Mouse (Mus musculus): ENCODE measurements around the gene Fxr2. TPM values are rescaled to one million over a fixed set of nuclear protein-coding genes. Genes with fewer than 3 reads are reported as not detected.
A peak's percentile ranks its signal among the peaks of the same experiment; 100 is the strongest.
"Not testable (repeated sequence)": the region's sequence is repeated elsewhere in the genome, so short reads cannot be mapped to it uniquely, and the experiment has no call there.

Gene Fxr2
- polyA plus RNA-seq, 1 experiment = 29.2 TPM

DNA sequence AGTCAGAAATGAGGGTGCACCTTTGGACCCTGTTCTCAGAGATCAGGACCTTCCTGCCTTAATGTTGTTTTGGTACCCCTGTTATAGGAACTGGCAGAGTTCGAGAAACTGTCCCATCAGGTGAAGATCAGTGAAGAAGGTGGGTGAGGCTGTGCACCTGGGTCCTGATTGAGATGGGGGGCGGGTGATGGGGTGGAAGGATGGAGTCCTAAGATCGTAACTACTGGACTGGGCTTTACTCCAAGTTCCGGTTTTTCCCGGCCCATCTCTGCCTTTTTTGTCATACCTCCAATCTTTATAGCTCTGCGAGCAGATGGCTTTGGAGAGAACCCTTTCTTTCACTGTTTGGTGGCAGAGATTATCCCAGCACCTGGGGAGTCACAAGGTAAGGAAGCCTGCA is 10.4 kb upstream of the Fxr2 start:
- Histone ChIP-seq H3K4me3 (ENCODE audit: low read depth, low read length) (peak overlapping the region; percentile 67), H3K36me3 (ENCODE audit: control insufficient read depth, insufficient read depth, low read length) (no peaks in the 10 kb centered on the region), H3K27me3 (ENCODE audit: control insufficient read depth, insufficient read depth, low read length) (no peaks in the 10 kb centered on the region), H3K4me1 (ENCODE audit: control insufficient read depth, insufficient read depth, insufficient read length, low read length) (peaks cover 12% of the 10 kb centered on the region), H3K27ac (ENCODE audit: insufficient read depth, low read depth, low read length) (no peak overlapping the region)
- WGBS = 12% methylated on average over 6 of the region's 6 CpGs
- TF ChIP-seq POLR2A (IDR thresholded peaks at IDR 0.05; ENCODE audit: low read depth, low read length) = no peak
- TF ChIP-seq CTCF (IDR thresholded peaks at IDR 0.05; ENCODE audit: extremely low read depth, insufficient read length, insufficient replicate concordance, low read depth, low read length) = no peak

DNA sequence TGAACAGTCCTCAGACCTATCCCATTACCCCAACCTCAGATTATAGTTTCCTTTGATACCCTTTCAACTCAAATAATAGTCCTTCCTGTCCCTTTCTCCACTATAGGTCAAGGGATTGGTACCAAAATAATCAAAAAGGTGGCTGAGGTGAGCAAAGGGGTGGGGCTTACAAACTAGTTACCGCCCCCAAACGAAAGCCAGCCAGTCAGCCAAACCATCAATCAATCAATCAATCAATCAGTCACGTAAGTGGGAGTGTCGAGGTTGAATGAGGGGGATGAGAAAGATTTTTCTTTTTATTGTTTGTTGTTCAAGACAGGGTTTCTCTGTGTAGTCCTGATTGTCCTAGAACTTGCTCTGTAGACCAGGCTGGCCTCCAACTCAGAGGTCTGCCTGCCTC is 9.8 kb upstream of the Fxr2 start:
- H3K36me3 ChIP-seq (ENCODE audit: control insufficient read depth, insufficient read depth, low read length) = no peaks in the 10 kb centered on the region
- H3K4me3 ChIP-seq (ENCODE audit: low read depth, low read length) = no peak overlapping the region
- no peak overlapping the region for H3K27ac ChIP-seq (ENCODE audit: insufficient read depth, low read depth, low read length)
- H3K4me1 ChIP-seq (ENCODE audit: control insufficient read depth, insufficient read depth, insufficient read length, low read length) = peaks cover 12% of the 10 kb centered on the region
- H3K27me3 ChIP-seq (ENCODE audit: control insufficient read depth, insufficient read depth, low read length) = no peaks in the 10 kb centered on the region
- TF ChIP-seq POLR2A (IDR thresholded peaks at IDR 0.05; ENCODE audit: low read depth, low read length) (no peak), CTCF (IDR thresholded peaks at IDR 0.05; ENCODE audit: extremely low read depth, insufficient read length, insufficient replicate concordance, low read depth, low read length) (no peak)
- WGBS = 64% methylated on average over 4 of the region's 4 CpGs

DNA sequence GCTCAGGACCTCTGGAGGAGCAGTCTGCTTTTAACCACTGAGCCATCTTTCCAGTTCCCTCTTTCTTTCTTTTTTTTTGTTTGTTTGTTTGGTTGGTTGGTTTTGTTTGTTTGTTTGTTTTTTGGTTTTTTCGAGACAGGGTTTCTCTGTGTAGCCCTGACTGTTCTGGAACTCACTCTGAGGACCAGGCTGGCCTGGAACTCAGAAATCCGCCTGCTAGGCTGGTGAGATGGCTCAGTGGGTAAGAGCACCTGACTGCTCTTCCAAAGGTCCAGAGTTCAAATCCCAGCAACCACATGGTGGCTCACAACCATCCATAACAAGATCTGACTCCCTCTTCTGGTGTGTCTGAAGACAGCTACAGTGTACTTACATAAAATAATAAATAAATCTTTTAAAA is 8.5 kb upstream of the Fxr2 start:
- H3K4me1 ChIP-seq (ENCODE audit: control insufficient read depth, insufficient read depth, insufficient read length, low read length) = peaks cover 12% of the 10 kb centered on the region
- not testable (repeated sequence) for H3K27ac ChIP-seq (ENCODE audit: insufficient read depth, low read depth, low read length); H3K36me3 ChIP-seq (ENCODE audit: control insufficient read depth, insufficient read depth, low read length); H3K4me3 ChIP-seq (ENCODE audit: low read depth, low read length); H3K27me3 ChIP-seq (ENCODE audit: control insufficient read depth, insufficient read depth, low read length)
- WGBS = 82% methylated on average over 2 of the region's 2 CpGs

DNA sequence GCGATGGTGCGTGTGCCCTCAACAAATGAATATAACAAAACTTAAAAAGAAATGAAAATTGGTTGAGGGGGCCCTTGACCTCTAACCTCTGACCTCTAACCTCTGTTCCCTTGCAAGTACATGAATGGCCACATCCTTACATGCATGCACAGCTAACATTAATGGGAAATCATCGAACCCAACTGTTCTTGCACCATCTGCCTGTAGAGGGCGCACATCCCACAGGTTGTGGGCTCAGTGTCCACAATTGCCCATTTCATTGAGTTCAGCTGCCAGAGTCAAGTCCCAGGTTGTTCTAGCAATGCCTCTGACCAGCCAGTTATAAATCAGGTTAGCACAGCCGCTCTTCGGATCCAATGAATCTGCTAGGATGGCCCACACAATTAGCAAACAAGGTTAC is 4.5 kb upstream of the Fxr2 start:
- H3K4me3 ChIP-seq (ENCODE audit: low read depth, low read length) = no peak overlapping the region
- no peaks in the 10 kb centered on the region for H3K36me3 ChIP-seq (ENCODE audit: control insufficient read depth, insufficient read depth, low read length)
- WGBS = 37% methylated on average over 6 of the region's 6 CpGs
- H3K27ac ChIP-seq (ENCODE audit: insufficient read depth, low read depth, low read length) = no peak overlapping the region
- H3K4me1 ChIP-seq (ENCODE audit: control insufficient read depth, insufficient read depth, insufficient read length, low read length) = no peaks in the 10 kb centered on the region
- TF ChIP-seq POLR2A (IDR thresholded peaks at IDR 0.05; ENCODE audit: low read depth, low read length) (no peak), CTCF (IDR thresholded peaks at IDR 0.05; ENCODE audit: extremely low read depth, insufficient read length, insufficient replicate concordance, low read depth, low read length) (peak; percentile 95; the same call in 1 of the 2 replicates)
- H3K27me3 ChIP-seq (ENCODE audit: control insufficient read depth, insufficient read depth, low read length) = no peaks in the 10 kb centered on the region

DNA sequence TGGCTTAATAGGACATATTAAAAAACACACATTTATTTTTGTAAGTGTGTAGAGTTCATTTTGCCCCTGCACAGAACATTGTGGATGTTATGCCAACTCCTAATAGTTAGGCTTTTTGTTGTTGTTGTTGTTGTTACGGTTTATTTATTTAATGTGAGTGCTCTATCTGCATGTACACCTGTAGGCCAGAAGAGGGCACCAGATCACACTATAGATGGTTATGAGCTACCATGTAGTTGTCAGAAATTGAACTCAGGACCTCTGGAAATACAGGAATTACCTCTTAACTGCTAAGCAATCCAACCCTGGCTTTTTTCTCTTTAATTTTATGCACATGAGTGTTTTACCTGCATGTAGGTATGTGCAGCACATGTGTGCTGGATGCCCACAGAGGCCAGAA is 3.0 kb upstream of the Fxr2 start:
- no peaks in the 10 kb centered on the region for H3K27me3 ChIP-seq (ENCODE audit: control insufficient read depth, insufficient read depth, low read length)
- H3K27ac ChIP-seq (ENCODE audit: insufficient read depth, low read depth, low read length) = no peak overlapping the region
- H3K4me1 ChIP-seq (ENCODE audit: control insufficient read depth, insufficient read depth, insufficient read length, low read length) = no peaks in the 10 kb centered on the region
- H3K36me3 ChIP-seq (ENCODE audit: control insufficient read depth, insufficient read depth, low read length) = no peaks in the 10 kb centered on the region
- TF ChIP-seq POLR2A (IDR thresholded peaks at IDR 0.05; ENCODE audit: low read depth, low read length) (no peak), CTCF (IDR thresholded peaks at IDR 0.05; ENCODE audit: extremely low read depth, insufficient read length, insufficient replicate concordance, low read depth, low read length) (no peak)
- WGBS = 57% methylated on average over 1 of the region's 1 CpGs
- no peak overlapping the region for H3K4me3 ChIP-seq (ENCODE audit: low read depth, low read length)

DNA sequence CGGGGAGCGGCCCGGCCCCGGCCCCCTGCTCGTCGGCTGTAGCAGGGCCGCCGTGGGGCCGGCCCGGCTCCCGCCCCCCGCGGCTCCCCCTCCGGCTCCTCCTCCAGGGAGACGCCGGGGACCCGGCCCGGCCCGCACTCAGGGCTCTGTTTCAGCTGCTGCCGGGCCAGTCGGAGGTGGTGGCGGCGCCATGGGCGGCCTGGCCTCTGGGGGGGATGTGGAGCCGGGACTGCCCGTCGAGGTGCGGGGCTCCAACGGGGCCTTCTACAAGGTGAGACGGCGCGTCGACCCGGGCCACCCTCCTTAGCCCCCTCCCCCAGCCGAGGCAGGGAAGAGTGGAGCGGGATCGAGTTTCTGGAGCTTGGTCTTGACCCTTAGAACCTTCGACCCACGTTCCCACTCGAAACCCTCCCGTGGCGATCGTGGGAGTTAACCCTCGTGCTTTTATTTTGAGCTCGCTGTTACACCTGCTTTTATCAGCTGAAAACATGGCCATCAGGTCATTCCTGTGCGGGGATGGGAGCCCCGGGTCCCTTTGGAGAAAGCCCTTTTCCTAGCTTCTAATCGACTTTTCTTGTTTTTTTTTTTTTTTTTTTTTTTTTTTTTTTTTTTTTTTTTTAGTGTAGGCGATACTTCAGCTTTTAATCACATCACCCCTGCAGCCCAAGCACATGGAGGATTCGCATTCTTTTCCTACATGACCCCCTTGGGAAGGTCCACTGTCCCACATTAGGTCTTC is 507 bp downstream of the Fxr2 start:
- Histone ChIP-seq H3K36me3 (ENCODE audit: control insufficient read depth, insufficient read depth, low read length) (peaks cover 2% of the 10 kb centered on the region), H3K27ac (ENCODE audit: insufficient read depth, low read depth, low read length) (peak overlapping the region; percentile 26; the same call in 1 of the 2 replicates), H3K27me3 (ENCODE audit: control insufficient read depth, insufficient read depth, low read length) (no peaks in the 10 kb centered on the region), H3K4me3 (ENCODE audit: low read depth, low read length) (peak overlapping the region; percentile 86), H3K4me1 (ENCODE audit: control insufficient read depth, insufficient read depth, insufficient read length, low read length) (no peaks in the 10 kb centered on the region)
- under 1% methylated on average over 50 of the region's 50 CpGs for WGBS
- TF ChIP-seq CTCF (IDR thresholded peaks at IDR 0.05; ENCODE audit: extremely low read depth, insufficient read length, insufficient replicate concordance, low read depth, low read length) = no peak

DNA sequence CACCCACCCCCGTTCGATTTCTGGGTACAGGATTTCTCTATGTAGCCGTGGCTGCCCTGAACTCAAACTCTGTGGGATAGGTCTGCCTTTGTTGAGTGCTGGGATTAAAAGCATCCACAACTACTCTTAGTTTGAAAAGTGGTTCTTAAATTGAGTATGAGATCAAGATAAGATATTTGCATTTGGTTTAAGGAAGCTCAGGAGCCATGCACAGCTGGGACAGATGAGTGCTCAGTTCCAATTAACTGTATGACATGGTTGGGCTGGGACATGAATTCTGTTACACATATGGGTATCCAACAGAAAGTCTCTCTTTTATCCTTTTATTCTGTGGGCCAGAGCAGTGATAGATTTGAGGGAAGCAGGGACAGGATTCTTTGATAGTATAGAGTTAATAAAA is 2.7 kb downstream of the Fxr2 start:
- Histone ChIP-seq H3K4me3 (ENCODE audit: low read depth, low read length) (no peak overlapping the region), H3K4me1 (ENCODE audit: control insufficient read depth, insufficient read depth, insufficient read length, low read length) (no peaks in the 10 kb centered on the region), H3K36me3 (ENCODE audit: control insufficient read depth, insufficient read depth, low read length) (peaks cover 16% of the 10 kb centered on the region), H3K27me3 (ENCODE audit: control insufficient read depth, insufficient read depth, low read length) (no peaks in the 10 kb centered on the region), H3K27ac (ENCODE audit: insufficient read depth, low read depth, low read length) (no peak overlapping the region)
- TF ChIP-seq POLR2A (IDR thresholded peaks at IDR 0.05; ENCODE audit: low read depth, low read length) = no peak
- no peak for TF ChIP-seq CTCF (IDR thresholded peaks at IDR 0.05; ENCODE audit: extremely low read depth, insufficient read length, insufficient replicate concordance, low read depth, low read length)
- 39% methylated on average over 3 of the region's 3 CpGs for whole genome bisulfite sequencing

Measured in small intestine, adult 2 months (tissue).